Mouse (Mus musculus) cerebellum, adult 8-10 months (tissue): ENCODE data around the gene Nutf2.

Source experiments
- DNase-seq: peaks from one replicate; pipeline ENCODE4 v3.0.0; 2022

Gene Nutf2

DNA sequence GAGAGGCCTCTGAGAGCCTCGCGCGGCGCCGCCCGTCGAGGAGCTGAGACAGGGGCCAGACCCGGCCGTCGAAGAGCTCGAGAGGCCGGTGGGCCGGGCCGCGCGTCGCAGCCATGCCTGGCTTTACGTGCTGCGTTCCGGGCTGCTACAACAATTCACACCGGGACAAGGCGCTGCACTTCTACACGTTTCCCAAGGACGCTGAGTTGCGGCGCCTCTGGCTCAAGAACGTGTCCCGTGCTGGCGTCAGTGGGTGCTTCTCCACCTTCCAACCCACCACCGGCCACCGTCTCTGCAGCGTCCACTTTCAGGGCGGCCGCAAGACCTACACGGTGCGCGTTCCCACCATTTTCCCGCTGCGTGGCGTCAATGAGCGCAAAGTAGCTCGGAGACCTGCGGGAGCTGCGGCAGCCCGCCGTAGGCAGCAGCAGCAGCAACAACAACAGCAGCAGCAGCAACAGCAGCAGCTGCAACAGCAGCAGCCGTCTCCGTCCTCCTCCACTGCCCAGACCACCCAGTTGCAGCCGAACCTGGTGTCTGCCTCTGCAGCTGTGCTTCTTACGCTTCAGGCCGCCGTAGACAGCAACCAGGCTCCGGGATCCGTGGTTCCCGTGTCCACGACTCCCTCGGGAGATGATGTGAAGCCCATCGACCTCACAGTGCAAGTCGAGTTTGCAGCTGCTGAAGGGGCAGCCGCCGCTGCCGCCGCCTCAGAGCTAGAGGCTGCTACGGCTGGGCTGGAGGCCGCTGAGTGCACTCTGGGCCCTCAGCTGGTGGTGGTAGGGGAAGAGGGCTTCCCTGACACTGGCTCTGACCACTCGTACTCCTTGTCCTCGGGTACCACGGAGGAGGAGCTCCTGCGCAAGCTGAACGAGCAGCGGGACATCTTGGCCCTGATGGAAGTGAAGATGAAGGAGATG lies 4.9 kb upstream of the Nutf2 start:
- DNase-seq, result peak; percentile 57

DNA sequence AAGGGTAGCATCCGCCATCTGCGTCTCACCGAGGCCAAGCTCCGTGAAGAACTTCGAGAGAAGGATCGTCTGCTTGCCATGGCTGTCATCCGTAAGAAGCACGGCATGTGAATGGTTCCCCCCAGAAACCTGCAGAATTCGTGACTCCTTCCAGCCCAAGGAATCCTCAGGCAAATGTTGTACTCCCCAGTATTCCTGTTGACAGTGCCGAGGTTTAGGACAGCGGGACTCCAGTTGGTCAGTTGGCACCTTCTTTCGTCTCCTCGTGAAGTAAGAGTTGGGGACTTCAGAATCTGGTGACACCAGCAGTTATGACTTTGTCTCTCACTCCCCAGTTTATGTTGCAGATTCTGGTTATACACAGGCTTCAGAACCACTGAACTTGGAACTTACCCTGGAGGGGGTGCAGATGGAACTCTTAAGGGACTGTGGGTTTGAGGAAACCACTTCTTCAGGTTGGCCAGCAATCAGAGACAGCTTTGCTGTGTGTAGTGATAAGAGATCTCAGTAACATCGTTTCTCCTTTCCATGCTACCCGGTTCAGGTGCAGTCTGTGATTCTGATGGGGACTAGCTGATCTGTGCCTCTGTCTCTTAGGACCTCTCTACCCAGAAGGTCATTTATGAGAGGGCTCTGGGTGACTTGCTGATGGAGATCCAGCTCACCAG lies 4.1 kb upstream of the Nutf2 start:
- no peak for DNase-seq

DNA sequence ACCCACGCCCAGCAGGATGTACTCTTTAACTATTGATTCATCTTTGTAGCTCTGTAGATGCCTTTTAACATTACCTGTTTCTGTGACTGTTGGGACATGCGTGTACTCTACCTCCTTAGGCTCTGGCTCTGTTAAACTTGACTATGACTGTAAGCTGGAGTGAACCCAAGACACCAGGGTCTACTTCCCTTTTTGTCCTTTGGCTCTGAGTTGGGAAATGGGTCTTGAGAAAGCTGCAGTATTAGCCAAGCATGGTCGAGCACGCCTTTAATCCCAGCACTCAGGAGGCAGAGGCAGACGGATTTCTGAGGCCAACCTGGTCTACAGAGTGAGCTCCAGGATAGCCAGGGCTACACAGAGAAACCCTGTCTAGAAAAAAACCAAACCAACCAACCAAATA lies 1.9 kb upstream of the Nutf2 start:
- DNase-seq, result no peak

DNA sequence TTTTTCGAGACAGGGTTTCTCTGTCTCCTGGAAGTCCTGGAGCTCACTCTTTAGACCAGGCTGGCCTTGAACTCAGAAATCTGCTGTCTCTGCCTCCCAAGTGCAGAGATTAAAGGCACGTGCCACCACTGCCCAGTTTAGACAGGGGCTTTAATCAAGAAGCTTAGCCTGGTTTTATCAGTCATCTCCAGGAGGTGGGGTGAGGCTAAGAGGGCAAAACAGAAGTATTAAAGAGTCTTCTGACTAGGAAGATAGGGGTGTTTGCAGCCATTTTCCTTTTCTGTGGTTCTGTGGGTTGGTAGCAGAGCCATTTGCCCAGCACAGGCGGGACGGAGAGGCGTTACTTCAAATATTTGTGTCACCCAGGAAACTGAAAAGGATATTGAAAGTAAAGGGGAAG lies 1.1 kb upstream of the Nutf2 start:
- DNase-seq, result no peak

DNA sequence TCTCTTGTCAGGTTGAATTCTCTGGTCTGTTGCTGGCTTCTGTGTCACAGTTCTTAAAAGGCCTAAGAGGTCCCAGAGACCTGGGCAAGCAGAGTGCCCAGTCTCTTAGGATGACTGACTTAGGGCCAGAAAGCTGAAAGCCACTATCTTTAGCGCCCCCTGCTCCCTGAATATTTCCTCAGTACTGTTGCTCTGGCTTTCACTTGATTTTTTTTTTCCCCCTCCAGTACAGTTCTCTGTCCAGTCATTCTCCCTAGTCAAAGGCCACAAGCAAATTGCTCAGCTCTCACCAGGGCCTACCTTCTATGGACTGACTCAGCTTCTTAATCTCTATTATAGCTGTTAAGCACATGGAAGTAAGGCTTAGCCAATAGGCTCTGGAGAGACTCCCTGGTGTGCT lies 1.6 kb downstream of the Nutf2 start:
- no peak for DNase-seq

DNA sequence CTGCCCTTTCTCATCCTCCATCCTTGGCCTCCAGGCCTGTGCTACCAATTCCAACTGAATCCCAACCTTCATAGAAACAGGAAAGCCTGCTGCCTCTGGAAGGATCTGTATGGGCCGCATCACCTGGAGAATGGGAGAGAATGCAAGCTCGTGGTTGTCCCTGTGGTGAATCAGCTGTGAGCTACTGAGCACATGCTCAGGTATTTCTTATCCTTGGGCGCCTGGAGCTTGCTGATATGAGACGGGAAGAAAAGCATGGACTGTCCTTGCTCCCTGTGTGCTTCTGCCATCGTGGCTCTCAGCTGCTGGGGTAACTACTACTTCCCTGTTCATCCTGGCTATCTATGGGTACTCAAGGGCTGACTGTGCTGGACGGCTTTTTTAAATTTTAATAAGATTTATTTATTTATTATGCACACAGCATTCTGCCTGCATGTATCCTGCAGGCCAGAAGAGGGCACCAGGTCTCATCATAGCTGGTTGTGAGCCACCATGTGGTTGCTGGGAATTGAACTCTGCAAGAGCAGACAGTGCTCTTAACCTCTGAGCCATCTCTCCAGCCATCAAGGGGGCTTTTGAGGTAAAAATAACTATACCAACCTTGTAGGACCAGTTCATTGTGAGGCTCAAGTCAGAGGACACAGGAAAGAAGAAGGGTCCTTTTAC lies 6.1 kb downstream of the Nutf2 start:
- DNase-seq, result no peak

DNA sequence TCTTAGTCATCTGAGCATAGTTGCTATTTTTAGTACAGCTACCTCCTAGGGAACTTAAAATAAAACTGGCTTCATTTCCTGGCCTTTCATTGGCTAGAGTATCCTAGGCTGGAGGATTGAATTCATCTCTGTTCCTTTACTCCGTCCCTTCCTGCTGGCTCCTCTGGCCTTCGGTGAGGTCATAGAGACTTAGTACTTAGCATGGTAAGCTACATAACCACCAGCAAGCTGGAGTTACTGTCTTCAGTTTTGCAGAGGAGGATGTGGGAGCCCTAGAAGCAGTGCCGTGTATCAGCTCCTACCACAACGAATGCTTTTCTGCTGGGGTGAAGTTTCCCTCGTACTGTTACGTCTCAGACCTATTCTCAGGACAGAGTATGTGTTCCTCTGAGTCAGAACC lies 13.9 kb downstream of the Nutf2 start:
- no peak for DNase-seq

DNA sequence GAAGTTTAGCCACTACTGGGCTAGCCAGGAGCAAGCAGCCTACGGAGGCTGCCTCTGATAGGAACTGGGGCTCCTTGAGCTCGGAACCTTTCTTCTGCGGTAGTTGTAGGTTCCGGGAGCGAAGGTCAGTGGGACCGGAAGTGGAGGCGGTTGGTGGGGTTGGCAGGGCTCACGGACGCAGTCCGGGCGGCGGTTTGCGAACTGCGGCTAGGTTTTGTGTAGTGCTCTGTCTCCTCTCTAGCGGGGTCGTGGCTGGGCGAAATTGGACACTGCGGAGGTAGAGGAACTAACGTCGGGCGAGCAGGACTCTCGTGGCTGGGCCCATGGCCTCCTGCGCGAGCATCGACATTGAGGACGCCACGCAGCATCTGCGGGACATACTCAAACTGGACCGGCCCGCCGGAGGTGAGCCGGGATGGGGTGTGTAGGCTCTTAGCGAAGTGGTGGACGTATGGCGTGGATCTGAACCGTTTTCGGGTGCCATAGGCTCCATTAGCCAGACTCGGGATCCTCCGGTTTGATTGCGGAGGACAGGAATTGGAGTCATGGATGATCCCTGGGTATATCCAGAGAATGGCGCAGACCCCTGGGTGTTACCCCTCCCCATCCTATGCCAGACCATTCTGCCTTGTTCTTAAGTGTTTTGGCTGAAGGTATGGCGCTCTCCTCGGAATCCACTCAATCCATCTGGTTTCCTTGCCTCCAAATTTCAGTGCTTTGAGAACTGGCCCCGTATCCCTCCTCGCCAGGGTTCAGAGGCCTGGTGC lies 20.6 kb downstream of the Nutf2 start, which contains the start of gene Edc4:
Gene Edc4 (plus strand): TSS at position 128 of the 767 bp plus-strand sequence.
- peak; percentile 86 for DNase-seq

DNA sequence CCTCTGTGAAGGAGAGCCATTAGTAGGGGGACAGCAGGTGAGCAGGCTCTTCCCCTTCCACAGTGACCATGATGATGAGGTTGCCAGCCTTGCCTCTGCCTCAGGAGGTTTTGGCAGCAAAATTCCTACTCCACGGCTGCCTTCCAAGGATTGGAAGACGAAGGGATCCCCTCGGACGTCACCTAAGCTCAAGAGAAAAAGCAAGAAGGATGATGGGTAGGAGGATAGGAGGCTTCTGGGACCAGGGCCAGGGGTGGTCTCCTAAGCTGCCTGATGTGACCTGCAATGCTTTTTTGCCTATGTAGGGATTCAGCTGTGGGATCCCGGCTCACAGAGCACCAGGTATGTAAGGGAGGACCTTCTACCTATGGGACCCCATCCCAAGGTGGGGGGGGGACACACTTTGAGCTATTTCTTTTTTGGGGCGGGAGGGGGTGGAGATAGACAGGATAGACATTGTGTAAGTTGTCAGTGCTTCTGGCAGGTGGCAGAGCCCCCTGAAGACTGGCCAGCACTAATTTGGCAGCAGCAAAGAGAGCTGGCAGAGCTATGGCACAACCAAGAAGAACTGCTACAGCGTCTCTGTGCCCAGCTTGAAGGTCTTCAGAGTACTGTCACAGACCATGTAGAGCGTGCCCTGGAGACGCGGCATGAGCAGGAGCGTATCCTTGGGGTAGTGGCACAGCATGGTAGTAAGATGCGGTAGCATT lies 29.5 kb downstream of the Nutf2 start:
- DNase-seq, result no peak

DNA sequence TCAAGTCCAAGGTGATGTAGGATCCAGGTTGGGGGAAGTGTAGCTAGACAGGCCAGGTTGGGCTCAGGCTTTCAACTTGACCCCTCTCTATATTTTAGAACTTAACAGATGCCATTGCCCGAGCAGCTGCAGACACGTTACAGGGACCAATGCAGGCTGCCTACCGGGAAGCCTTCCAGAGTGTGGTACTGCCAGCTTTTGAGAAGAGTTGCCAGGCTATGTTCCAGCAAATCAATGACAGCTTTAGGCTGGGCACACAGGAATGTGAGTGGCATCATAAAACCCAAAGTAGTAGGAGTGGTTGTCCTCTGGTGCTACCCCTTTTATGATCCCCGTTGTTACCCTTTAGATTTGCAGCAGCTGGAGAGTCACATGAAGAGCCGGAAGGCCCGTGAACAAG lies 30.5 kb downstream of the Nutf2 start:
- no peak for DNase-seq

DNA sequence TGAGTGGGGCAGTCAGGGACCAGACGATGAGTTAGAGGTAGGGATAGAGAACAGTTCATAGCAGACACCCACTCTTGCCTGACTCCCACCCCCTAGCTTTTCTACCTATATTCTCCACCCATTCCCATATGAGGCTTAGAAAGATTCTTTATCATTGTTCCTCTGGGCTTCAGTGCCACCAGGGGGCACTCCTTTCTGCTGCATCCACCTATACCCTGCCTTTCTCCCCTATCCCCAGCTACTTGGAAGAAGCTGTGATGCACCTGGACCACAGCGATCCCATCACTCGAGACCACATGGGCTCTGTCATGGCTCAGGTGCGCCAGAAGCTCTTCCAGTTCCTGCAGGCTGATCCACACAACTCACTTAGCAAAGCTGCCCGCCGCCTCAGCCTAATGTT lies 32.1 kb downstream of the Nutf2 start:
- DNase-seq, result no peak

DNA sequence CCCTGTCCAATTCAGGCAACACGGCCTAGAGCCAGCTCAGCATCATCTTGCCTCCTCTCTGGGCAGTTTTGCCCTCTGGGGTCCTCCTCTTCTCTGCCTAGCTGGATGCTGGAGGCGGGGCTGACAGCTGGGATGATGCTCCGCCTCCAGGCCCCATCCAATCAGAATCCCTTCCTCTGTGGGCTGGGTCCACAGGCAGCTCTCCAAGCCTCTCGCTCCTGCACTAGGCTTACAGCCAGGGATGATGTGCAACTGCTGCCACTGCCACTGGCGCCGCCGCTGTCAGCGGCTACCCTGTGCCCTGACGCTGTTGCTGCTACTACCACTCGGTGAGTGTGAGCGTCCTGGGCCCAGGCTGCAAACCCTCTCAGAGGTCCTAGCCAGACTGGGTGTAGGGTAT lies 33.0 kb downstream of the Nutf2 start, which contains the start of gene Nrn1l:
Gene Nrn1l (plus strand): TSS at position 229 of the 400 bp plus-strand sequence.
- DNase-seq, result no peak

DNA sequence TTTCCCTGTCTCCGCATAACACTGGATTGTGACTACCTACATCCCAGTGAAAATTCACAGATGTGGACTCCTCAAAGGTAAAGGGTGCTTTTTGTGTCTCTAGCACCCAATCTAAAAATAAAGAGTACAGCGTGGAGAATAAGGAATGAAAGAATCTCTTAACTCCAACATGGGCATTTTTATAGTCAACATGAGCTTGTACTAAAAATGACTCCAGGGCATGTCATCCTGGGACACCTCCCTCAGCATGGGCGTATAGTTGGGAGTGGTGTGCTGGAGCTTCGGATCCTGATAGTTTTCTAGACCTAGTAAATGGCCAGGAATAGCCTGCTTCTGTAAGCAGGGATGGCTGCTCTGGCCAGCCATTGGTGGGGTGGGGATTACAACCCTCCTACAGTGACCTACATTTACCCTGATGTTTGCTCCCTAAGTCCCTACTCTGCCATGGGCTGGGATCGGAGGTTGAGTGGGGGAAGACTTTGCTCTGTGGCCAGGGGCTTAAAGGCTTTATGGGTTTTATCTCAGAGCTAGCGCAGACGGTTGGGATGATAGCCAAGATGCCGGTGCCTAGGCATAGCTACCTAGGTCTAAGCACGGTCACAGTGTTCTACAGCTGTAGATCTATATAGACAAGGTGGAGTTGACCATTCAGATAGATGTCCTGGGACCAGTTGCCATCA lies 37.6 kb downstream of the Nutf2 start:
- no peak for DNase-seq

DNA sequence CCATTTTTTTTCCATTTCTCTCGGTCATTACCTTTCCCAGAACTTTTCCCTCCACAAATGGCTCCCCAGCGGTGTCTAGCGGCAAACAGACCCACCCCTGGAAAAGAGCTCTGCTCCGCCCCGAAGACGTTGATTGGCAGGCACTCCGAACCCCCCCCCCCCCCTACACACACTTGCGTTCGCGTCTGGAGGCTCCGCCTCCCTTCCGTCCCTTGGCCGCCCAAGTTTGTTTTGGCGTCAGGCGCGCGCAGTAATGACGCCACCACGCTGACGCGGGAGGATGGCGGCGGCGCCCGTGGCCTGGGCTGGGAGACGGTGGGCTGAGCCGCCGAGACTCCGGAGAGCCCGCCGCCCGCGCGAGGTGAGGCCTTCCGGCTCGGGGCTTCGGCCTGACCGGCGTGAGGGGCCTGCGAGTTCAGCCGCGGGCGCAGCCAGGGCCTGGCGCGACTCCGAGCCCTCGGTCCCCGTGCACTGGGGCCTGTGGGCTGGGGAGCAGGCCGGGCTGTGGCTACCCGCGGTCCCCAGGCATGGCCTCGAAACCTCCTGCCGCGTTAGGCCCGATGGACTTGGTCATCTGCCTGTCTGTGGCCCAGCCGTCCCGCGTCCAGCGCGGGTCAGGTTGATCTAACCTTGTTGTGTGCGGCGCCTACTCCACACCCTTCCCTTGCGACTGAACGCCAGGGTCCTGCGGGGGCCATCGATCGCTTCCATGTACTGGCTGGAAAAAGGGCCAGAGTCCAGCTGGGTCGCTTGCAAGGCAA lies 40.0 kb downstream of the Nutf2 start, which contains the start of gene Pskh1:
Gene Pskh1 (plus strand): TSS at position 262 of the 761 bp plus-strand sequence.
- DNase-seq, result peak; percentile 93

DNA sequence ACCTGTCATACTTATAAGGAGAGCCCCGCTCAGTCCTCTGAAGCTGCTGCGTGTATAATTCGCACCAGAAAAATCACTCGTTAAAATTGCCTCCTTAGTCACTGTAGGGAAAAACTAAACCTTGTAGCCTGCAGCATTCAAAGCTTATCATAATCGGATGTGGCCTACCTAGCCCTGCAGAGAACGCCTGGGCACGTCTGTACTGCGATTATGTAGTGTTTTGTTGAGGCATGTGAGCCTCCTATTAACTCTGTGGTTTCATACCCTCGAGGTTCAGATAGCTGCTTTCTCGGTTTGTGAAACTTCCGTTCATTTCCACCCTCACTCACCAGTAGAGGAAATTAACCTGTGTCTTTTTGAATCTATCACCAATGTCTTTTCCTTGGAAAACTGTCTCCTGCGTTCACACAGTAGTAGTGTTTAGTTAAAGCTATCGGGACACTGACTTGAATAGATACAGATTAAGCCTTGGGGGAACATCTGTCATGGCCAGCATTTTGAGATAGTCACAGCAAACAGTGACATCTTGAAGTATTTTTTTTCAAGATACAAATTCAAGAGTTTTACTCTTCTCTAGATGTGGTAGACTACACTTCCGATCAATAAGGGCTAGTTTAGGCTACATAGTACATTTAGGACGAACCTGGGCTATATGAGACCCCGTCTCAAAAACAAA lies 40.7 kb downstream of the Nutf2 start:
- DNase-seq, result no peak

DNA sequence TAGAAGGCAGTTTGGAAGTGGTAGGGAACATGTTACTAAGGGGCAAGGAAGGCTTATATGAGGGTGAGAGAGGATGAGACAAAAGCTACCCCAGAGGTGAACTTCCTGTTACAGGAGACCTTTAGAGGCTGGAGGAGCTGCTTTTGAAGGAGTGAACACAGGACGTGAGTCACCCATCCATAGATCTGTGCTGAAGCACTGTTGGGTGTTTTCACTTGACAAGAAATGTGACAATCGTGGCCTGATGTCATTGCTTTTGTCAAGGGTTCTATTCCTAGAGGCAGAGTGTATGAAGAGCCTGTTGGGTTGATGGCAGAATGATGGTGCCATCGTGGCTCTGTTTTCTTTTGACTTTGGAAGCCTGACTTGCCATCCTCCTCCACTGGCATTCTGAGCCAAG lies 59.0 kb downstream of the Nutf2 start:
- no peak for DNase-seq

DNA sequence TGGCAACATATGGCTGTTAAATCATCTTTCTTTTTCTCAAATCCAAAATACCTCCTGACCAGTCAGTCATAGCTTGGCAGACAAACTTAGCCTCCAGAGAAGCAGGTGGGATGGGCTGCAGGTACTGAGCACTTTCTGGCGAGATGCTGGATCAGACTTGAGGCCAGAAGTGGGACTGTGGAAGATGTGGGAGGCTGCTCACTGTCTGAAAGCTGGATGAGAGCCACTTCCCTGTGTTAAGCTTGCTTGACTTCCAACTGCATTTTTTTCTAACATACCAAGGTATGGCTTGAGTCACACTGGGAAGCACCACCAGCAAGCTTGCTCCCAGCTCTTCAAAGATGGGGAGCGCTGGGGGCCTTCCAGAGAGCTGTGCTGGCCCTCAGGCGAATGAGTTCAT lies 64.7 kb downstream of the Nutf2 start:
- DNase-seq, result no peak
